Comparison of ENCODE assay signal across 8 mouse cellular contexts in genomic region chr6:23462600-23463280, GRCm38 (mm10).
A peak's percentile ranks its signal among the peaks of the same experiment; 100 is the strongest.
DNase-seq lines count a peak whose midpoint lies in the region; ATAC-seq lines count a peak whose summit lies in the region.

No protein-coding gene starts in this region.

- peak; percentile 79 for ATAC-seq in frontal cortex, adult (ENCODE audit: low TSS enrichment)
- peak; percentile 80; the same call in 1 of the 2 replicates for ATAC-seq in hindbrain, embryonic 11.5 days (ENCODE audit: low FRiP score)
- ATAC-seq in megakaryocyte-erythroid progenitor cell, adult 5-6 weeks (replicated peaks; ENCODE audit: low FRiP score, low TSS enrichment, poor library complexity, severe bottlenecking), result 0 out of 2 replicates have a peak, but pooled peaks have one; percentile 52

- H3K9ac ChIP-seq in hindbrain, embryonic 11.5 days (ENCODE audit: low read depth, low read length), result no peak overlapping the region

- H3K4me1 ChIP-seq in hindbrain, embryonic 11.5 days (replicated peaks; ENCODE audit: control insufficient read depth, insufficient read depth, low read length), result no peaks in the 10 kb centered on the region

- no peak overlapping the region; the same call in 1 of the 2 replicates for H3K4me2 ChIP-seq in hindbrain, embryonic 11.5 days (replicated peaks; ENCODE audit: low read depth, low read length)

- WGBS in hindbrain, embryonic 11.5 days, result 26% methylated on average over 8 of the region's 8 CpGs

- DNase-seq in frontal cortex, postnatal 10 days (ENCODE audit: low spot score in 2 of 2), result no peak
- DNase-seq in urinary bladder, postnatal 14 days (ENCODE audit: low spot score), result peak; percentile 4
- no peak for DNase-seq in urinary bladder, adult 2 months (ENCODE audit: low spot score)
- peak; percentile 76 for DNase-seq in hindbrain, embryonic 11.5 days (ENCODE audit: low spot score)
- DNase-seq in thymus, postnatal 0 days (ENCODE audit: low spot score), result no peak
- no peak for DNase-seq in thymus, postnatal 10 days (ENCODE audit: low spot score in 2 of 2)

- no peak overlapping the region for H3K4me3 ChIP-seq in hindbrain, embryonic 11.5 days (ENCODE audit: low read depth, low read length)

- no peaks in the 10 kb centered on the region for H3K27me3 ChIP-seq in hindbrain, embryonic 11.5 days (ENCODE audit: control insufficient read depth, insufficient read depth, low read length)

- no peaks in the 10 kb centered on the region for H3K36me3 ChIP-seq in hindbrain, embryonic 11.5 days (ENCODE audit: control insufficient read depth, insufficient read depth, low read length)

- H3K27ac ChIP-seq in hindbrain, embryonic 11.5 days (ENCODE audit: low read depth, low read length), result no peak overlapping the region

- H3K9me3 ChIP-seq in hindbrain, embryonic 11.5 days (ENCODE audit: control insufficient read depth, low read length), result no peaks in the 10 kb centered on the region

Comparison
In these comparisons a context has a peak if more than half of its experiments do, and no peak if none do; other contexts are left out.
1. DNase-seq: peak in urinary bladder, postnatal 14 days (single experiment) and hindbrain, embryonic 11.5 days (single experiment); none in frontal cortex, postnatal 10 days (0 of 2), urinary bladder, adult 2 months (single experiment), thymus, postnatal 0 days (single experiment) and thymus, postnatal 10 days (0 of 2).
2. Peak in every context shown above with its lines, with median percentiles within 50 percentile points of each other: ATAC-seq.